Mouse (Mus musculus) neural tube, embryonic 12.5 days (tissue): ENCODE data around the gene Sowahb. TPM values are rescaled to one million over a fixed set of nuclear protein-coding genes. Genes with fewer than 3 reads are reported as not detected.

ENCODE experiments used
- ATAC-seq: fragments of 200-750 bp; cut with Nextera tagmentation; 2 replicates; pipeline ENCODE4 v1.8.0; 2017; ENCODE audit warnings: low read depth, mild to moderate bottlenecking, moderate TSS enrichment, moderate library complexity; ENCODE audit not compliant: low FRiP score
- H3K27ac ChIP-seq: fragments of 300-500 bp; sonication (generic); 2 replicates; pipeline ENCODE4 v1.5.1; 2016
- H3K27me3 ChIP-seq: fragments of 300-500 bp; sonication (generic); replicated peaks from 2 replicates; pipeline ENCODE4 v1.6.1; 2016; ENCODE audit warnings: mild to moderate bottlenecking
- H3K36me3 ChIP-seq: fragments of 300-500 bp; sonication (generic); 2 replicates; pipeline ENCODE4 v1.6.1; 2016; ENCODE audit warnings: mild to moderate bottlenecking
- H3K4me1 ChIP-seq: fragments of 300-500 bp; sonication (generic); 2 replicates; pipeline ENCODE4 v1.6.1; 2016
- H3K4me2 ChIP-seq: fragments of 300-500 bp; sonication (generic); replicated peaks from 2 replicates; pipeline ENCODE4 v1.6.1; 2016; ENCODE audit warnings: mild to moderate bottlenecking
- H3K4me3 ChIP-seq: fragments of 300-500 bp; sonication (generic); 2 replicates; pipeline ENCODE4 v1.5.1; 2016
- H3K9ac ChIP-seq: fragments of 300-500 bp; sonication (generic); 2 replicates; pipeline ENCODE4 v1.6.1; 2016; ENCODE audit warnings: mild to moderate bottlenecking
- H3K9me3 ChIP-seq: fragments of 300-500 bp; sonication (generic); 2 replicates; pipeline ENCODE4 v1.6.1; 2016; ENCODE audit warnings: mild to moderate bottlenecking
- WGBS: fragments of 180-500 bp; shearing (Covaris S2); methylation state at CpG from one replicate; pipeline ENCODE4 v1.1.7; 2016; 5-methylcytosine and 5-hydroxymethylcytosine counted together
- polyA plus RNA-seq: library from polyadenylated mRNA; unstranded; fragments of >200 nt; fragmentation: Nextera tagmentation; extraction: Ambion mirVana; gene quantifications from 2 replicates; pipeline ENCODE4 v1.2.1, GENCODE M21; 2016

The Sowahb gene
- polyA plus RNA-seq: 0.10 TPM in 1 of 2 replicates, not detected in the other

DNA sequence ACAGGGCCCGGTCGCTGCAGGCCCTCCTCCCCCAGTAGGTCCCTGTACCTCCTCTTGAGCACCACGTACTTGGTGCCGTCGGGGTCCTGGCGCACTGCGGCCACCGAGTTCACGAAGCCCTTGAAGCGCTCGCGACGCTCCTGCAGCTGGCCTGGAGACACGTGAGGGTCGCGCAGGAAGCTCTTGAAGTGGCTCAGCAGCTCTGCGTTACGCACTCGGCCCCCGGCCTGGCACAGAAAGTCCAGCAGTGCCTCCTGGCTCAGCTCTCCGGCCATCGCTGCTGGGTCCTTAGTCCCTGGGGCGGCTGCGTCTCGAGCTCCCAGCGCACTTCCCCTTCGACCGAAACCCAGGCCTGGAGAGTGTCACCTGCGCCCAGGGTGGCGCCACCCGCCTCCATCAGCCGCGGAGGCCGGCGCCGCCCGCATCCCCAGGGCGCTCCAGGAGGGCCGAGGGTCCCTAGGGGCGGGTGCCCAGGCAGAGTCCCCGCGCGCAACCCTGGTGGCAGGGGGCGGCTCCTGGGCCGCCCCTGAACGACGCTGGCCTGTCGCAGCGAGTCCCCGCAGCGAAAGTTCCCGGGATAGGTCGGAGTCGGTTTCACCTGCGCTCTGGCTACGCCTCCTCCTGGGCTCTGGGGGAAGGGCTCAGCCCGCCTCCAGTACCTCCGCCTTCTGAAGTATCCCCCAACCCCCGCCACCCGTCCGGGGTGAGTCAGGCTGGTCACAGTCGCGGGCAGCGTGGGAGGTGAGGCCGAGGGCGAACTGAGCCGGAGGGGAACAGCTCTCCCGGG lies at the start of gene Sowahb:
Gene Sowahb, minus strand, starts transcription at position 439 of the 787 bp plus-strand sequence.
- H3K27ac ChIP-seq: no peak within 1 kb of the TSS
- under 1% methylated on average over 68 of the region's 68 CpGs for WGBS
- H3K9me3 ChIP-seq: no peaks in the 10 kb centered on the region
- H3K36me3 ChIP-seq: no peaks in the 10 kb centered on the region
- H3K4me2 ChIP-seq: peak within 1 kb of the TSS; percentile 96
- peak; percentile 59 for ATAC-seq
- H3K9ac ChIP-seq: peak within 1 kb of the TSS; percentile 35; the same call in 1 of the 2 replicates
- peaks cover 19% of the 10 kb centered on the region for H3K4me1 ChIP-seq
- H3K4me3 ChIP-seq: peak within 1 kb of the TSS; percentile 48
- peaks cover 79% of the 10 kb centered on the region for H3K27me3 ChIP-seq

DNA sequence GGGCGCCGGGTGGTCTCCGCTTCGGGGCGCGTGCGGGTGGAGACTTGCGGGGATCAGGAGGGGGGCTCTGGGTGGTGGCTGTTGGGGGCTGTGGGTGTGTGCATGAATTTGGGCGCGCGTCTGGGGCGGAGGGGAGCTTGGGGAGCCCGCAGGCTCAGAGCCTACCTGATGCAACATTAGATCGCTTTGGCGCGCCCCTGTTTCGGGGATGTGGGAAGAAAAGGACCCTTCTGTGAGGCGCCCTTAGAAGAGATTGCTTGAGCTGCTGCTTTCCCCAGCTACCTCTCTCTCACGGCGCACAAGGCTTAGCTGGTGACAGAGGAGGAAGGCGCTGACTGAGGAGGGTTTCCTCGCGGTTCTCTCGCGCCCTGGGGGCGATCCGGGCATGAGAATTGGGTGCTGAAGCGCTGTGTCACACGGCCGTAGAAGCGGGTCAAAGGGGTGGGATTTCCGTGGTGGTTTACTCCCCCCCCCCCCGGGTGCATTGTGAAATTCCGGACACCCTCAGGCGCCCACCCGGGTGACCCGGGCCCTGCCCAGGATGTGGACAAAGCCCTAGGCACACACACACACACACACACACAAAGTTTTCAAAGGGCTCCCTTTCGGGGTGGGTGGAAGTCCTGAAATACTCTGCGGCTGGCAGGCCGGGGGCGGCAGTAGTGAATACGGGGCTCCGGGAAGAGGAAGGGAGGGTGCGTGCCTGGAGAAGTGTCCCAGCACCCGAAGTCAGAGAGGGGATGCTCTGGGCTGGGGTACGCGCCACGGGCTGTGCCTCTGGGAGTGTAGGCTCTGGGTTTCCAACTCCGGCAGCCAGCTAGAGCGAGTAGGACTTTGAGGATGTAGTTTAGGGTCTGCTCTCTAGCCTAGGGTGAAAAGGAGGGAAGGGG lies 49.1 kb upstream of the Sowahb start:
- Histone ChIP-seq H3K4me3 (peak overlapping the region; percentile 87), H3K4me1 (peaks cover 58% of the 10 kb centered on the region), H3K9ac (peak overlapping the region; percentile 89), H3K9me3 (no peaks in the 10 kb centered on the region), H3K36me3 (no peaks in the 10 kb centered on the region), H3K4me2 (peak overlapping the region; percentile 94), H3K27ac (peak overlapping the region; percentile 89), H3K27me3 (no peaks in the 10 kb centered on the region)
- 1% methylated on average over 50 of the region's 50 CpGs for WGBS
- peak; percentile 3 for ATAC-seq

DNA sequence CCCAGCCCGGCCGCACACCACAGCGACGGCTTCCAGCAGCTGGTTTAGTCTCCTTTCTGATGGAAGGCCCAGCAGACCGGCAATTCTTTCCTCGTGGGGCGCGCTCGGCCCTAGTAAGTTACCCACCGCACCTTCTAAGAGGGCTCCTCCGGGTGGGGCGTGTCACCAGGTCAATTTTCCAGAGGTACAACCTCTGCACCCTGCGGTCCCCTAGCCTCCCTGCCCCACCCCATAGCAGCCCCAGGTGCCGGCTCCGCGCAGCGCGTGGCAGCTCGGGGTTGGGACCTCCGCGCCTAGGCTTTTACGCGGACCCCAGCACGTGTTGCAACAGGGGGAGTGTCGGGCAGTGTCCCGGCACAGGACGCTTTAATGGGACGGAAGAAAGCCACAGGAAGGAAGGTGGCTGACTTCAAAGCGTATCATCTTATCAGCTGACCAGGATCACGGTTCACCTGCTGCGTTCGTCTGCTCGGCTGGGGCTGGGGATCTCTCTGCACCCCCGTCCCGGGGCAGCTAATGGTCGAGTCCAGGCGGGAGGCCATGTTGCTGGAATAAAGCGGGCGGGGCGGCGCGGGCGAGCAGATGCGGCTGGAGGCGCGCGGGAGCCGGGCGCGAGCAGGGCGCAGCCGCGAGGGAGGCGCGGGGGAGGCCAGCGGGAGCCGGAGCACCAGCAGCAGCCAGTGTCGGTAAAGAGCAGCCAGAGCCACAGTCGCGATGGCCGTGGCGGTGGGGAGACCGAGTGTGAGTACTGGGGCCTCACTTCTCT lies 48.2 kb upstream of the Sowahb start, which contains the start of gene Sept11:
Gene Sept11, plus strand, starts transcription at position 581 of the 766 bp plus-strand sequence.
- Histone ChIP-seq H3K27me3 (no peaks in the 10 kb centered on the region), H3K4me2 (peak within 1 kb of the TSS; percentile 94), H3K4me3 (peak within 1 kb of the TSS; percentile 87), H3K27ac (peak within 1 kb of the TSS; percentile 89), H3K36me3 (no peaks in the 10 kb centered on the region), H3K9me3 (no peaks in the 10 kb centered on the region), H3K4me1 (peaks cover 50% of the 10 kb centered on the region), H3K9ac (peak within 1 kb of the TSS; percentile 89)
- ATAC-seq: peak; percentile 93
- WGBS: under 1% methylated on average over 63 of the region's 63 CpGs

DNA sequence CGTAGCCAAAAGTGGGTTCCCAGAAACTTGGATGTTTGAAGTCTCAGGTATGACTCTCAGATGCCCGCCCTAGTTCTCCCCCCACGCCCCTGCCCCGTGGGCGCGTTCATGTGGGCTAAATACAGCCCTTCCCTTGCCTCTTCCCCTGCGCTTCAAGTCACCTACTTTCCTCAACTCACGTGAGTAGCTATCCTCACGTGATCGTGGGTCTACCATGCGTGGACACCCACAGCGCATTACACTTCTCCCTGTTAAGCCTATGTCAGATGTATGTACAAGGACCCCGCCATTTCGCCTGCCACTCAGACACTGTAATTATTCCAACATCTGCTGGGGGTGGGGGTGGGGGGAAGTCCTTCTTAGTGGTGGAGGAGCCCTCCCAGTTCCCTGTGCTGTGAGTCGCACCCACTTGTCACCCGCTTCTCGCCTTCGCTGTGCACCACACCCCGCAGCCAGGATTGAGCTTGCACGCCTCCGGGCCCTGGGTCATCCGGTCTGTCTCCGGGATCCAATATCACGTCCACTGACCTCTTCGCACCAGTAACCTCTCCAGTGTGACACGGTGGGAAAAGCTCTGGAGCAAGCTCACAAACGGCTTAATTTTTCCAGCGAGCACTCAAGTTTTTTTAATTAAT lies 47.4 kb upstream of the Sowahb start:
- Histone ChIP-seq H3K4me3 (peak overlapping the region; percentile 87), H3K27me3 (no peaks in the 10 kb centered on the region), H3K9me3 (no peaks in the 10 kb centered on the region), H3K4me2 (peak overlapping the region; percentile 94), H3K9ac (peak overlapping the region; percentile 89; the same call in 1 of the 2 replicates), H3K4me1 (peaks cover 43% of the 10 kb centered on the region), H3K27ac (no peak overlapping the region), H3K36me3 (no peaks in the 10 kb centered on the region)
- ATAC-seq: peak; percentile 44
- WGBS: 7% methylated on average over 28 of the region's 28 CpGs

DNA sequence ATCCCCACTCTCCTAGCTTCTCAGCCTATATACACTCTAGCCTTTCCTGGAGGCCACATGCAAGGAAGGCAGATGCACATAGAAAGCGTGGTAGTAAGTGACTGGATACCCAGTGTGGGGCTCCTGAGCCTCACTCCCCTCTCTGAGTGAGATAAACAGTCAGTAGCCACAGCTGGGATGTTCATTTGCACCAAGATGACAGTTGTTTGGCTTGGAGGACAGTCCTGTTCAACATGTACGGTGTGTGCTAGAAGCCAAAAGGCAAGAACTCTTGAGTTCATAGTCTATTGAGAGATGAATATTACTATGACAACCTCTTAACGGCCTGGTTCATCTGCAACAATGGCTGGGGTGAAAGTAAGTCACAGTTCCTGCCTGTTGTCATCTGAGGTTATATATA lies 46.4 kb upstream of the Sowahb start:
- no peaks in the 10 kb centered on the region for H3K36me3 ChIP-seq
- H3K9me3 ChIP-seq: no peaks in the 10 kb centered on the region
- H3K4me2 ChIP-seq: peak overlapping the region; percentile 94
- no peak overlapping the region for H3K27ac ChIP-seq
- WGBS: 69% methylated on average over 3 of the region's 3 CpGs
- H3K4me3 ChIP-seq: no peak overlapping the region
- peaks cover 33% of the 10 kb centered on the region for H3K4me1 ChIP-seq
- H3K9ac ChIP-seq: no peak overlapping the region
- H3K27me3 ChIP-seq: no peaks in the 10 kb centered on the region
- no peak for ATAC-seq

DNA sequence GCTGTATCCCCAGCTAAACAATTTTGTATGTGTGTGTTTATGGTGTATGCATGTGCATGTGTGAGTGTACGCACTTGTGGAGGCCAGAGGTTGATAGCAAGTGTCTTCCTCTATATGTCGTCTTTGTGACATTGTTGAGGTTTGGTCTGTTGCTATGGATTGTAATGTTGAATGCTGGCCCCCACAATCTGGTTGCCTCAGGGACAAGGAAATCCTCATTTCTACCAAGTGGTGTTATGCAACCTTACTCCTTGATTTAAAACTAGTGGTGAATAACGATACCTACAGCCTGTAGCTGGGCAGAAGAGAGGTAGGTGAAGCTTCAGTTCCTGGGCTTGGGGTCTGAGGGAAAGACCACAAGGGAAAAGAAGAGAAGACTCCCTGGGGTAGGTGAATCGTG lies 41.1 kb upstream of the Sowahb start:
- H3K36me3 ChIP-seq: no peaks in the 10 kb centered on the region
- H3K4me3 ChIP-seq: no peak overlapping the region
- no peaks in the 10 kb centered on the region for H3K4me1 ChIP-seq
- H3K27me3 ChIP-seq: no peaks in the 10 kb centered on the region
- no peak overlapping the region for H3K4me2 ChIP-seq
- no peak overlapping the region for H3K27ac ChIP-seq
- no peak overlapping the region for H3K9ac ChIP-seq
- no peak for ATAC-seq
- 88% methylated on average over 4 of the region's 4 CpGs for WGBS
- no peaks in the 10 kb centered on the region for H3K9me3 ChIP-seq

DNA sequence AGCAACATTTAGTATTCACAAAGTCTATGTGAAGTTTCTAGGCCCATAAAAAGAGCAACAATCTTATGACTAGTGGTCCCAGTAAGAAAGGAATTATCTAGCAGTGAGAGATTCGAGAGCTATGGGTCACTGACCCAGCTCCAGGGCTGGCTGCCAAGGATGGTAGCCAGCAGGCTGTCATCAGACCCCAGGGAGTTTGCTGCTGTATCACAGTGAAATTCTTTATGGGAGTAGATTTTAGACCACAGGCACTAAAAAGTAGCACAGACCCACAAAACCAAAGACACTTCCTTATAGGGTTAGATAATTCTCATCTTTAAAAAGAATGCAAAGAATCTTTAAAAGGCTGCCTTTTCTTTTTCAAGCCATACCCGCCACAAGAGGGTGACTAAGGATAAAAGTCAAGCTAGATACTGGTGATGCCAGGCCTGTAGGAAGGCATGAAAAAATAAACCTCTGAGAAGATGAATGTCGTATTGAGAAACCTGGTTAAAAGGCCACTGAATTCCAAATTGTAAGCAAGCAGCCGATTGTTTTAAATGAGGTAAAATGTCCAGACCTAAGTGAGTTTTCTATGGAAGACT lies 40.3 kb upstream of the Sowahb start:
- no peak overlapping the region for H3K4me3 ChIP-seq
- no peak for ATAC-seq
- 69% methylated on average over 4 of the region's 4 CpGs for WGBS
- H3K9ac ChIP-seq: no peak overlapping the region
- H3K4me2 ChIP-seq: no peak overlapping the region
- H3K4me1 ChIP-seq: no peaks in the 10 kb centered on the region
- no peaks in the 10 kb centered on the region for H3K36me3 ChIP-seq
- no peaks in the 10 kb centered on the region for H3K27me3 ChIP-seq
- no peaks in the 10 kb centered on the region for H3K9me3 ChIP-seq
- no peak overlapping the region for H3K27ac ChIP-seq

DNA sequence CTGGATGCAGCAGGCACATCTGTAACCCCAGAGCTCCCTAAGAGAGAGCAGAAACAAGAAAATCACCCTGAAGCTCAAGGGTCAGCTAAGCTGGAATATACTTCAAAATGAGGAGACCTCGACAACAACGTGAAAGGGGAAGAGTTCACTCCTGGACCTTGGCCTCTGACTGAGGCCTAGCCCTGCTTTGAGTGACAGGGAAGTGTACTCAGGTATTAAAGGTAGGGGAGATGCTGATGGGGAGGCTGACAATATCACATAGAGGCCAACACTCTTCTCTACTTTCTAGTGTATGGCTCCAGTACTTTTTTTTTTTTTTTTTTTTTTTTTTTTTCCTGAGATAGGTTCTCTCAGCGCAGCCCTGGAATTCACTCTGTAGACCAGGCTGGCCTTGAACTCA lies 34.8 kb upstream of the Sowahb start:
- Histone ChIP-seq H3K27ac (no peak overlapping the region), H3K9me3 (0 out of 2 replicates have a peak, but pooled peaks cover 4% of the 10 kb centered on the region), H3K36me3 (no peaks in the 10 kb centered on the region), H3K4me3 (no peak overlapping the region), H3K9ac (no peak overlapping the region), H3K27me3 (no peaks in the 10 kb centered on the region), H3K4me1 (no peaks in the 10 kb centered on the region), H3K4me2 (no peak overlapping the region)
- WGBS: 90% methylated on average over 3 of the region's 3 CpGs
- no peak for ATAC-seq

DNA sequence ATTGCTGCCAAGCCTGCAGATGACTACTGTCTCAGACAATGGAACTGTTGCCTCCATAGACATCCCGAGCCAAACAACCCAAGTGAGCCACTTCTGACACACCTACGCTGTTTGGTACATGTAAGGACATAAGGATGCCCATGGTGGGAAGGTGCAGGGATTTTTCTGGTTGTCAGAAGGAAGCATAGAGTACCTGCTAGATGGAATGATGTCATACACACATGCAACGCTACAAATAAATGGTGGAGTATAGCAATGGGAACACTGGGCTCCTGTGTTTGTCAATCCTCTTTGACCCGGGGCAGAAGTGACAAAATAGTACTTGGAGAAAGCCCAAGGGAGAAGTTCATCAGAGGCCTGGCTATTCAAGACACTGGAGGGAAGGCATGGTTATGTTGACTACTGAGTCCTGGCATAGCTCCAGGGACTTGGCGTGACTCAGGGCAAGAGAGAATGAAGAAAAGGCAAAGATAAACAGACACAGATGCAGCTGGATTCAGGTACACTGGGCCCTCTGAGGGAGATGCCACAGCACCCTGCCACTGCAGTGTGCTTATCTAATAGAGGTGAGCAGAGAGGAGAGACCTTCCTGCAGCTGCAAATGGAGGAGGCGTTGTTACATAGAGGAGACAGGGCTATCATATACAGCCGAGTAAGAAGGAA lies 33.0 kb upstream of the Sowahb start:
- no peak overlapping the region for H3K27ac ChIP-seq
- H3K9me3 ChIP-seq: 0 out of 2 replicates have a peak, but pooled peaks cover 4% of the 10 kb centered on the region
- H3K4me1 ChIP-seq: no peaks in the 10 kb centered on the region
- no peak overlapping the region for H3K9ac ChIP-seq
- no peak for ATAC-seq
- no peak overlapping the region for H3K4me2 ChIP-seq
- H3K27me3 ChIP-seq: no peaks in the 10 kb centered on the region
- H3K36me3 ChIP-seq: no peaks in the 10 kb centered on the region
- no peak overlapping the region for H3K4me3 ChIP-seq
- WGBS: 83% methylated on average over 7 of the region's 7 CpGs

DNA sequence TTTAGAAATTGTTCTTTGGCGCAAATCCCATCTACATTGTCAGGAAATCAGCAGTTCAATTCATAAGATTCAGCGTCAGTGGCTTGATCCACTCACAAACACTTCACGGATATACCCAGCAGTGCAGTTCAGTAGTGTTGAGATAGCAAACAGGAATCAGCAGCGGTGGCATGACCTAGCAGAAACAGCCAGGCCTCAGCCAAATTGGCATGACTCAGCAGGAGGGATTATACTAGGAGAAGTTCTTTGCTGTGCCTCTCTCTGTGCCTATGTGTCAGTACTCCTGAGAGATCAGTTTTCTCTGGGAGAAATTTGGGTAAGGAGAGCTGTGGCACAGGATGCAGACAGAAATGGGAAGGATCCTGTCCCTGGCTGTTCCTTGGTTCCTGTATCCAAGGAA lies 16.0 kb upstream of the Sowahb start:
- WGBS: 90% methylated on average over 4 of the region's 4 CpGs
- Histone ChIP-seq H3K36me3 (no peaks in the 10 kb centered on the region), H3K9ac (no peak overlapping the region), H3K9me3 (no peaks in the 10 kb centered on the region), H3K4me3 (no peak overlapping the region), H3K27me3 (no peaks in the 10 kb centered on the region), H3K27ac (no peak overlapping the region), H3K4me1 (no peaks in the 10 kb centered on the region), H3K4me2 (no peak overlapping the region)
- ATAC-seq: no peak
